Mouse (Mus musculus) right cerebral cortex, postnatal 4 days (tissue): Measurements from ENCODE around the gene Nudcd3.
"Not testable (repeated sequence)": the region's sequence is repeated elsewhere in the genome, so short reads cannot be mapped to it uniquely, and the experiment has no call there.

Experiments used
- DNase-seq: peaks from one replicate; pipeline ENCODE4 v3.0.0-alpha.2; 2022

The Nudcd3 gene

GRCm38 (mm10) chr11:6120001-6120400 is 80.2 kb downstream of the Nudcd3 start:
- no peak for DNase-seq

GRCm38 (mm10) chr11:6119312-6119711 is 80.9 kb downstream of the Nudcd3 start:
- DNase-seq: no peak

GRCm38 (mm10) chr11:6117956-6118355 is 82.3 kb downstream of the Nudcd3 start:
- no peak for DNase-seq

GRCm38 (mm10) chr11:6111734-6112484 is 88.3 kb downstream of the Nudcd3 start:
- no peak for DNase-seq

- peak; percentile 37 for DNase-seq
Observed at GRCm38 (mm10) chr11:6109990-6110389, 90.2 kb downstream of the Nudcd3 start.

GRCm38 (mm10) chr11:6108296-6108695 is 91.9 kb downstream of the Nudcd3 start:
- DNase-seq: no peak

GRCm38 (mm10) chr11:6107722-6108121 is 92.5 kb downstream of the Nudcd3 start:
- DNase-seq: no peak

GRCm38 (mm10) chr11:6104734-6105133 is 95.5 kb downstream of the Nudcd3 start:
- DNase-seq: no peak

- DNase-seq: not testable (repeated sequence)
Observed at GRCm38 (mm10) chr11:6096637-6097036, 103.6 kb downstream of the Nudcd3 start.

GRCm38 (mm10) chr11:6086991-6087390 is 113.2 kb downstream of the Nudcd3 start:
- peak; percentile 70 for DNase-seq

- no peak for DNase-seq
Observed at GRCm38 (mm10) chr11:6078737-6079136, 121.5 kb downstream of the Nudcd3 start.

GRCm38 (mm10) chr11:6075618-6076066 is 124.6 kb downstream of the Nudcd3 start:
- peak; percentile 62 for DNase-seq

- no peak for DNase-seq
Observed at GRCm38 (mm10) chr11:6068181-6068957, 131.8 kb downstream of the Nudcd3 start.

GRCm38 (mm10) chr11:6067160-6067559 is 133.1 kb downstream of the Nudcd3 start:
- DNase-seq: no peak

- no peak for DNase-seq
Observed at GRCm38 (mm10) chr11:6066176-6066575, 134.0 kb downstream of the Nudcd3 start, which contains the start of gene Camk2b. Gene Camk2b (minus strand): TSS chr11:6066362.

GRCm38 (mm10) chr11:6065551-6066121 is 134.6 kb downstream of the Nudcd3 start:
- DNase-seq: peak; percentile 78

- no peak for DNase-seq
Observed at GRCm38 (mm10) chr11:6065046-6065521, 135.1 kb downstream of the Nudcd3 start.

GRCm38 (mm10) chr11:6064215-6065045 is 135.8 kb downstream of the Nudcd3 start:
- peak; percentile 57 for DNase-seq

- no peak for DNase-seq
Observed at GRCm38 (mm10) chr11:6063501-6064214, 136.6 kb downstream of the Nudcd3 start.

GRCm38 (mm10) chr11:6063065-6063464 is 137.2 kb downstream of the Nudcd3 start:
- DNase-seq: no peak

- DNase-seq: no peak
Observed at GRCm38 (mm10) chr11:6062329-6062728, 137.9 kb downstream of the Nudcd3 start.

GRCm38 (mm10) chr11:6061891-6062290 is 138.3 kb downstream of the Nudcd3 start:
- no peak for DNase-seq
